Mouse (Mus musculus) urinary bladder, postnatal 25 days (tissue): Measurements from ENCODE around the gene Ppp3cb.

Experiments used
- DNase-seq: peaks from one replicate; pipeline ENCODE4 v3.0.0; 2022; ENCODE audit warnings: low spot score

Ppp3cb gene

GRCm38 (mm10) chr14:20480195-20480579, 66.2 kb downstream of the Ppp3cb start:
- DNase-seq = no peak

DNA sequence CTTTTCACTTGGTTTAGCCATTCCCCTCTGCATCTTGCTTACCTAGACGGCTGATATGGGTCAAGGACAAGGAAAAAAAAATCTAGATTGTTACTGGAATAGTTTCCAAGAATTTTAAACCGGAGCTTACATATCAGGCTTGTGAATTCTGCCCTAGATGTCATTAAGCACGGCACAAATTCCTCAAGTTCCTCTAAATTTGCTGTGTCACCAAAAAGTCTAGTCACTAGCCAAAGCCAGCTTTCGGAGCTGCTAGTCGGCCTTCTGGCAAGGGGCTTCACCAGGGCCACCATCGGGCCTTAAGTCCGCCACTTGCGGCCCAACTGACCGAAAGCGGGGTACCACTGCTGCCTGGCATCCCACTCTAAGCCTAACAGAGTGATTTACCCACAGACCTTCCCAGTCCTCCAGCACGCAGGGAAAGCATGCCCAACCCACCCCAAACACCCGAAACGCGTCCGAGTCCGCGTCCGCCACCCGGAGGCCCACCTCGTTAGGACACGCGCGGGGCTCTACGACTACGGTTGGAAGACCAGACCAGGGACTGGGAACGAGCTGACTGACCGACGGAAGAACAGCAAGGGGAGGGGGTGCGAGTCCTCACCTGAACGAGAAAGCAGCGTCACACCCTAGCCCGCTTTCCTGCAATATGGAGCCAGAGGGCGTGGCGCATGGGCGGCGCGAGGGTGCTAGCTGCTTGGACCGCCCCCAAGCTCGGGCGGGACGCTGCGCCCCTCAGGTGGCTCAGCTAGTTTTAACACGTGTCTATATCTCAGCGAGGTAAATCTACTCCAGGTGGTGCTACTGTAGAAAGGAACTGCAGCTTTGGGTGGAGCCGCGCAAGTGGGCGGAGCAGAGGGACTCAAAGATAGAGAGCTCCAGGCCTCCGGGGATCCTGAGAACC, 66.8 kb downstream of the Ppp3cb start, which contains the start of gene Anxa7:
Gene Anxa7 (minus strand): TSS at position 843 of the 904 bp plus-strand sequence.
- peak; percentile 83 for DNase-seq

DNA sequence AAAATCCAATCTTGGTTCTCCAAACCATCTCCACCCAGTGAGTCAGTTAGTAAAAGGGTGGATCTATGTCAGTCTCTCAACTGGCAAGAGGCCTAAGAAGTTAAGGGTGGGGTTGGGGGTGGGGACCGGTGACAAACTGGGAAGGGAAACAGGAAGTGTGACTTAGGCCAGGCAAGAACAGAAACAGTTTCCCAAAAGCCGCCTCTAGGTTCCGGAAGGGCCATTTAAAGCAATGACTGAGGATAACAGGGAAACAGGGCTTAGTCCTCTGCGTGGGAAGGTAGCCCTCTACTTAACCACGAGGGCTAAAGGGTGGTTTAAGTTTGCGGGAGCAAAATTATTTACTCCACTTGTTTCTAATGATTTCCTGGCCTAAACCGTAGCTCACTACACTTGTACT, 67.6 kb downstream of the Ppp3cb start:
- peak; percentile 38 for DNase-seq

DNA sequence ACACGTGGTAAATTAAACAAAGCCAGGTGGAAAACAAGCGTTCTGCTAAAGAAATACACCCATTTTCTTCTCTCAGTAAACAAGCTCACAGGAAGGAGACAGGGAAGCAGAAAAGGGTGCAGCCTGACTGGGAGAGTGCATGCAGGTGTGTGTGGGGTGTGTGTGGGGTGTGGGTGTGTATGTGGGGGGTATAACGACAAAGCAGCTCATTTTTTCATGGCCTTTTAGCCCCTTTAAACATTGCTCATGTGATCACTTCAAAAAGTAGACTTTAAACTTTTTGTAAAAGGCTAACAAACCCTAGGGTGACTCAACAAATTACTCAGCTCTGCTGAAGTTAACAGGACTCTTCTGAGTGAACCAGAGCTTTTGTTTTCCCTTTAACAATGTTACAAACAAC, 68.0 kb downstream of the Ppp3cb start:
- DNase-seq = no peak

GRCm38 (mm10) chr14:20477261-20478025, 68.9 kb downstream of the Ppp3cb start:
- DNase-seq = no peak

GRCm38 (mm10) chr14:20460216-20460615, 86.2 kb downstream of the Ppp3cb start:
- DNase-seq = no peak

- no peak for DNase-seq
These were observed 88.0 kb downstream of the Ppp3cb start for GRCm38 (mm10) chr14:20458378-20458777.

- DNase-seq = no peak
These were observed 93.4 kb downstream of the Ppp3cb start for GRCm38 (mm10) chr14:20452929-20453328.

DNA sequence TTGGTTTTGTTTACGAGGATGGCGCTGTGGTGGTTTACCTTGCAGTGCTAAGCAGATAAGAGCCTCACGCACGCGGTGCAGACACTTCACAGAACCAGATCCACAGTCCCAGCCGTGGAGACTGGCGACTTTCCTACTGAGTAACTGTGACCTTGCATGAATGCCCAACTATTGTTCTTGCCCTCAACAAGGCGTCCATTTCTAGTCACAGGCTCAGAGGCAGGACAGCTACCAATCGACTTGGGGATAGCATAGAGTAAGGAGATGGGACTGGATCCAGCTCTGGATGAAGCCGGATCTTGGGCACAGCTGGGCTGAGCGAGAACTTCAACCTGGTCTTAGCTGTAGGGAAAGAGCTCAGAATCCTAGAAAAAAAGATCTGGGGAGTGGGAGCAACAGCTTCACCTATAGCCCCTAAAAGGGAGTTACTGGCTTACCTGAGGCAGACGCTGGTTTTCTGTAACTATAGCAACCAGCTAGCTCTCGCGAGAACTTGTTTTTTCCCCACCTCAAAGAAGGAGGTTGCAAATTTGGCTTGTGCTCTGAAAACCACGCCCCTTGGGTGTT, 94.5 kb downstream of the Ppp3cb start, which contains the start of gene Cfap70:
Gene Cfap70 (minus strand): TSS at position 462 of the 567 bp plus-strand sequence.
- DNase-seq = peak; percentile 68

GRCm38 (mm10) chr14:20451302-20451701, 95.1 kb downstream of the Ppp3cb start:
- no peak for DNase-seq
